Mouse (Mus musculus) embryonic facial prominence, embryonic 12.5 days (tissue): ENCODE results near the gene Card10. TPM values are rescaled to one million over a fixed set of nuclear protein-coding genes. Genes with fewer than 3 reads are reported as not detected.

ENCODE experiments used
- polyA plus RNA-seq: library from polyadenylated mRNA; unstranded; fragments of >200 nt; fragmentation: Nextera tagmentation; extraction: Ambion mirVana; gene quantifications from 2 replicates; pipeline ENCODE4 v1.2.1, GENCODE M21; 2016

Card10 gene
- polyA plus RNA-seq, 1 experiment from 2014 or later: 3.6 TPM

Other genes with a start within 250 kb of the Card10 start
- 7.6 TPM in 2 replicates for gene Rac2, start 230.3 kb downstream of the Card10 start, polyA plus RNA-seq
- 5.3 and 6.6 TPM in 2 replicates for gene Cyth4, start 206.0 kb downstream of the Card10 start, polyA plus RNA-seq
- 0.06 and 0.19 TPM in 2 replicates for gene Elfn2, start 84.3 kb downstream of the Card10 start, polyA plus RNA-seq
- 29.1 and 29.3 TPM in 2 replicates for gene Mfng, start 29.6 kb downstream of the Card10 start, polyA plus RNA-seq
- 25.6 and 25.7 TPM in 2 replicates for gene Cdc42ep1, start 39.6 kb upstream of the Card10 start, polyA plus RNA-seq
- not detected in 2 replicates for gene Lgals2, start 52.5 kb upstream of the Card10 start, polyA plus RNA-seq
- 50.0 and 51.1 TPM in 2 replicates for gene Gga1, start 74.1 kb upstream of the Card10 start, polyA plus RNA-seq
- gene Gm49510, start 96.6 kb upstream of the Card10 start, polyA plus RNA-seq: 0.29 and 1.4 TPM in 2 replicates
- gene Sh3bp1, start 96.7 kb upstream of the Card10 start, polyA plus RNA-seq: 39.4 and 42.2 TPM in 2 replicates
- 37.3 and 37.6 TPM in 2 replicates for gene Pdxp, start 110.9 kb upstream of the Card10 start, polyA plus RNA-seq
- 1,294 and 1,324 TPM in 2 replicates for gene Lgals1, start 123.7 kb upstream of the Card10 start, polyA plus RNA-seq
- gene Nol12, start 131.9 kb upstream of the Card10 start, polyA plus RNA-seq: 59.0 and 60.5 TPM in 2 replicates
- gene Triobp, start 144.7 kb upstream of the Card10 start, polyA plus RNA-seq: 41.5 and 48.1 TPM in 2 replicates
- 513 and 519 TPM in 2 replicates for gene H1f0, start 225.4 kb upstream of the Card10 start, polyA plus RNA-seq
- gene Galr3, start 238.8 kb upstream of the Card10 start, polyA plus RNA-seq: not detected in 2 replicates